Mouse (Mus musculus): ENCODE measurements at regions not wholly inside any gene's neighbourhood (a gene's known extent, or its start where the extent isn't known, plus 50 kb on each side); places are given as distances from the start of the nearest gene placed in this dataset.

DNA sequence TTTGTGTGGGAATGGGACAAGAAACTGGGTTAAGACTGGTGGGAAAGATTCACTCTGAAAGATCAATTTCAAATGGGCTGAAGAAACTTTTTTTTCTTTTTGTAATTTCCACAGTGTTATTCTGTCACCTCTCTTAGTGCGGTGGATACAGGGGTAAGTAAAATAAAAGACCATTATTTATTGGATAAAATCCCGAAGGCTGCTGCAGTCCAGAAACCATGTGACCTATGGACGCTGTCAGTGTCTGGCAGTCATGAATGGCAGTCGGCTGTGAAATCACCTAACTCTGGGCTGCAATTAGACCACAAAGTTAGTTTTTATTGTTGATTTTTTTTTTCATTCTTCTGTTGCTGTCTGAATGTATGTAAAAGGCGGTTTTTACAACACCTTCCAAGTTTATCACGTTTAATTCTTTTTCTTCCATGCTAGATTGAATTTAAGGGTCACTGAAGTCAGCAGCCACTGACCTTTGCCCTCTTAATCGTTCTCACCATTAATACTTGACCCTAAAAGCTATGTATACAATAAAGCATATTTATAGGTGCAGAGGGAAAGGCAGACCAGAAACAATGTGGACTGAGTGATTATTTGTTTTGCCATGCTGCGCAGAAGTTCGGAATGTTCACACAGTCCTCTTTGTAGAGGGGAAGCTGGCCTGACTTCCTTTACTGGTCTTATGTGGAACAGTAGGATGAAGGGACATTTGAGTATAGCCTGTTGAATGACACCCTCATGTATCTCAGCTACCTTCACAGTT is 182.7 kb downstream of the Bmp2 start:
- no peak for TF ChIP-seq CTCF (IDR thresholded peaks at IDR 0.05; ENCODE audit: insufficient read depth, low read depth, low read length)
- no peak for TF ChIP-seq POLR2A (IDR thresholded peaks at IDR 0.05; ENCODE audit: insufficient read depth, low read depth, low read length)

Data from olfactory bulb, adult 2 months (tissue).